Mouse (Mus musculus): ENCODE data around the gene Bglap3. TPM values are rescaled to one million over a fixed set of nuclear protein-coding genes. Genes with fewer than 3 reads are reported as not detected.
"Not testable (repeated sequence)": the region's sequence is repeated elsewhere in the genome, so short reads cannot be mapped to it uniquely, and the experiment has no call there.

Gene Bglap3
- polyA plus RNA-seq, 1 experiment, result not detected

- H3K27me3 ChIP-seq (ENCODE audit: control insufficient read depth, insufficient read depth, low read length); H3K36me3 ChIP-seq (ENCODE audit: control insufficient read depth, insufficient read depth, low read length); H3K4me3 ChIP-seq (ENCODE audit: control insufficient read depth, low read depth, low read length); H3K27ac ChIP-seq (ENCODE audit: control insufficient read depth, insufficient read depth, low read depth, low read length): not testable (repeated sequence)
- peaks cover 16% of the 10 kb centered on the region for H3K4me1 ChIP-seq (ENCODE audit: control insufficient read depth, insufficient read depth, low read length)
Measured at GRCm38 (mm10) chr3:88366830-88367428, 5.6 kb downstream of the Bglap3 start.

GRCm38 (mm10) chr3:88365705-88366361 is 6.7 kb downstream of the Bglap3 start:
- no peak overlapping the region for H3K27ac ChIP-seq (ENCODE audit: control insufficient read depth, insufficient read depth, low read depth, low read length)
- TF ChIP-seq CTCF (IDR thresholded peaks at IDR 0.05; ENCODE audit: control insufficient read depth, insufficient read depth, insufficient replicate concordance, low read depth, low read length) (no peak), POLR2A (IDR thresholded peaks at IDR 0.05; ENCODE audit: control insufficient read depth, low read depth, low read length) (no peak)
- H3K4me3 ChIP-seq (ENCODE audit: control insufficient read depth, low read depth, low read length), result peak overlapping the region; percentile 10
- H3K4me1 ChIP-seq (ENCODE audit: control insufficient read depth, insufficient read depth, low read length), result peaks cover 16% of the 10 kb centered on the region
- no peaks in the 10 kb centered on the region for H3K36me3 ChIP-seq (ENCODE audit: control insufficient read depth, insufficient read depth, low read length)
- no peaks in the 10 kb centered on the region for H3K27me3 ChIP-seq (ENCODE audit: control insufficient read depth, insufficient read depth, low read length)

- Histone ChIP-seq H3K4me3 (ENCODE audit: control insufficient read depth, low read depth, low read length) (peak within 1 kb of the TSS; percentile 3), H3K4me1 (ENCODE audit: control insufficient read depth, insufficient read depth, low read length) (peaks cover 16% of the 10 kb centered on the region), H3K36me3 (ENCODE audit: control insufficient read depth, insufficient read depth, low read length) (no peaks in the 10 kb centered on the region; the same call in 1 of the 2 replicates), H3K27ac (ENCODE audit: control insufficient read depth, insufficient read depth, low read depth, low read length) (no peak within 1 kb of the TSS; the same call in 1 of the 2 replicates), H3K27me3 (ENCODE audit: control insufficient read depth, insufficient read depth, low read length) (no peaks in the 10 kb centered on the region)
- TF ChIP-seq CTCF (IDR thresholded peaks at IDR 0.05; ENCODE audit: control insufficient read depth, insufficient read depth, insufficient replicate concordance, low read depth, low read length) (no peak), POLR2A (IDR thresholded peaks at IDR 0.05; ENCODE audit: control insufficient read depth, low read depth, low read length) (no peak)
Measured at GRCm38 (mm10) chr3:88364337-88364736, 8.2 kb downstream of the Bglap3 start, which contains the start of gene Paqr6. Paqr6 (plus strand) TSS chr3:88364584.

GRCm38 (mm10) chr3:88363700-88364099 is 8.8 kb downstream of the Bglap3 start:
- no peak overlapping the region for H3K27ac ChIP-seq (ENCODE audit: control insufficient read depth, insufficient read depth, low read depth, low read length)
- no peak for TF ChIP-seq POLR2A (IDR thresholded peaks at IDR 0.05; ENCODE audit: control insufficient read depth, low read depth, low read length)
- no peak for TF ChIP-seq CTCF (IDR thresholded peaks at IDR 0.05; ENCODE audit: control insufficient read depth, insufficient read depth, insufficient replicate concordance, low read depth, low read length)
- no peaks in the 10 kb centered on the region for H3K27me3 ChIP-seq (ENCODE audit: control insufficient read depth, insufficient read depth, low read length)
- peaks cover 1% of the 10 kb centered on the region; the same call in 1 of the 2 replicates for H3K36me3 ChIP-seq (ENCODE audit: control insufficient read depth, insufficient read depth, low read length)
- H3K4me3 ChIP-seq (ENCODE audit: control insufficient read depth, low read depth, low read length), result no peak overlapping the region
- peaks cover 16% of the 10 kb centered on the region for H3K4me1 ChIP-seq (ENCODE audit: control insufficient read depth, insufficient read depth, low read length)

- H3K36me3 ChIP-seq (ENCODE audit: control insufficient read depth, insufficient read depth, low read length), result peaks cover 1% of the 10 kb centered on the region
- peak overlapping the region; percentile 3; the same call in 1 of the 2 replicates for H3K27ac ChIP-seq (ENCODE audit: control insufficient read depth, insufficient read depth, low read depth, low read length)
- TF ChIP-seq CTCF (IDR thresholded peaks at IDR 0.05; ENCODE audit: control insufficient read depth, insufficient read depth, insufficient replicate concordance, low read depth, low read length), result no peak
- TF ChIP-seq POLR2A (IDR thresholded peaks at IDR 0.05; ENCODE audit: control insufficient read depth, low read depth, low read length), result no peak
- H3K27me3 ChIP-seq (ENCODE audit: control insufficient read depth, insufficient read depth, low read length), result no peaks in the 10 kb centered on the region
- H3K4me1 ChIP-seq (ENCODE audit: control insufficient read depth, insufficient read depth, low read length), result peaks cover 16% of the 10 kb centered on the region
- no peak overlapping the region for H3K4me3 ChIP-seq (ENCODE audit: control insufficient read depth, low read depth, low read length)
Measured at GRCm38 (mm10) chr3:88361612-88362313, 10.8 kb downstream of the Bglap3 start.

GRCm38 (mm10) chr3:88361096-88361495 is 11.4 kb downstream of the Bglap3 start:
- no peak overlapping the region for H3K27ac ChIP-seq (ENCODE audit: control insufficient read depth, insufficient read depth, low read depth, low read length)
- no peaks in the 10 kb centered on the region for H3K27me3 ChIP-seq (ENCODE audit: control insufficient read depth, insufficient read depth, low read length)
- no peak for TF ChIP-seq POLR2A (IDR thresholded peaks at IDR 0.05; ENCODE audit: control insufficient read depth, low read depth, low read length)
- TF ChIP-seq CTCF (IDR thresholded peaks at IDR 0.05; ENCODE audit: control insufficient read depth, insufficient read depth, insufficient replicate concordance, low read depth, low read length), result no peak
- no peak overlapping the region for H3K4me3 ChIP-seq (ENCODE audit: control insufficient read depth, low read depth, low read length)
- peaks cover 1% of the 10 kb centered on the region for H3K36me3 ChIP-seq (ENCODE audit: control insufficient read depth, insufficient read depth, low read length)
- peaks cover 16% of the 10 kb centered on the region for H3K4me1 ChIP-seq (ENCODE audit: control insufficient read depth, insufficient read depth, low read length)

- TF ChIP-seq CTCF (IDR thresholded peaks at IDR 0.05; ENCODE audit: control insufficient read depth, insufficient read depth, insufficient replicate concordance, low read depth, low read length) (no peak), POLR2A (IDR thresholded peaks at IDR 0.05; ENCODE audit: control insufficient read depth, low read depth, low read length) (no peak)
- Histone ChIP-seq H3K4me3 (ENCODE audit: control insufficient read depth, low read depth, low read length) (no peak overlapping the region), H3K27me3 (ENCODE audit: control insufficient read depth, insufficient read depth, low read length) (no peaks in the 10 kb centered on the region), H3K27ac (ENCODE audit: control insufficient read depth, insufficient read depth, low read depth, low read length) (peak overlapping the region; percentile 46; the same call in 1 of the 2 replicates), H3K36me3 (ENCODE audit: control insufficient read depth, insufficient read depth, low read length) (peaks cover 1% of the 10 kb centered on the region), H3K4me1 (ENCODE audit: control insufficient read depth, insufficient read depth, low read length) (peaks cover 8% of the 10 kb centered on the region)
Measured at GRCm38 (mm10) chr3:88359989-88360388, 12.6 kb downstream of the Bglap3 start.
